Mouse (Mus musculus): ENCODE measurements around the gene Clic4. TPM values are rescaled to one million over a fixed set of nuclear protein-coding genes. Genes with fewer than 3 reads are reported as not detected.

The Clic4 gene
- polyA plus RNA-seq, 2 experiments = 68.0 to 88.2 TPM

- no peaks in the 10 kb centered on the region for H3K9me3 ChIP-seq (ENCODE audit: control insufficient read depth, low read length)
- H3K4me3 ChIP-seq (replicated peaks; ENCODE audit: low read length) = no peak overlapping the region
- DNase-seq (ENCODE audit: low spot score) (no peak), ATAC-seq (ENCODE audit: low FRiP score, low read depth) (no peak)
- H3K36me3 ChIP-seq (ENCODE audit: control insufficient read depth, insufficient read depth, low read length) = no peaks in the 10 kb centered on the region
- peaks cover 5% of the 10 kb centered on the region; the same call in 1 of the 2 replicates for H3K4me1 ChIP-seq (ENCODE audit: control insufficient read depth, insufficient read depth, low read length)
- H3K9ac ChIP-seq (ENCODE audit: low read depth, low read length, severe bottlenecking) = no peak overlapping the region
- no peak for TF ChIP-seq POLR2A (IDR thresholded peaks at IDR 0.05; ENCODE audit: borderline replicate concordance, extremely low read depth, insufficient read depth, insufficient read length)
- WGBS = 22% methylated on average over 5 of the region's 5 CpGs
- H3K27me3 ChIP-seq (ENCODE audit: control insufficient read depth, insufficient read depth, low read length) = peaks cover 26% of the 10 kb centered on the region
- H3K27ac ChIP-seq (replicated peaks; ENCODE audit: low read depth, low read length) = no peak overlapping the region
- H3K4me2 ChIP-seq (replicated peaks; ENCODE audit: low read depth, low read length, severe bottlenecking) = no peak overlapping the region
These were observed 67.4 kb downstream of the Clic4 start for GRCm38 (mm10) chr4:135205254-135205653.

DNA sequence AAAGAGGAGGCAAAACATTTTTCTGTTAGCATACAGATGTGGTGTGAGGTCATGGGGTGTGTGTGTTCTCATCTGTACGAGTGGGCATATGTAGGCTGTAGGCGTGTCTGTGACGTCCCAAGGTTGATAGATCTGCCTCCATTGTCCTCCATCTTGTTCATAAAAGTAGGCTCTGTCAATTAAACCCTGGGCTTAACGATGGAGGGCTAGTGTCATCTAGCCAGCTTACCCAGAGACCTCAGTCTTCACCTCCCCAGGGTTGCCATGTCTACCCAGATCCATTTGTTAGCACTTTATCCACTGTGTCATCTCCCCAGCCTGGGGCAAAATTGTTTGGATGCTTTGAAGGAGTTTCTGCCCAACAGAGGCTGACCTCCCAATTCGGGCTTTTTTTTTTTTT is 67.9 kb downstream of the Clic4 start:
- TF ChIP-seq POLR2A (IDR thresholded peaks at IDR 0.05; ENCODE audit: borderline replicate concordance, extremely low read depth, insufficient read depth, insufficient read length) = no peak
- 54% methylated on average over 5 of the region's 5 CpGs for WGBS
- no peak overlapping the region for H3K27ac ChIP-seq (replicated peaks; ENCODE audit: low read depth, low read length)
- ATAC-seq (ENCODE audit: low FRiP score, low read depth) (no peak), DNase-seq (ENCODE audit: low spot score) (no peak)
- H3K9ac ChIP-seq (ENCODE audit: low read depth, low read length, severe bottlenecking) = no peak overlapping the region
- peaks cover 26% of the 10 kb centered on the region for H3K27me3 ChIP-seq (ENCODE audit: control insufficient read depth, insufficient read depth, low read length)
- peaks cover 5% of the 10 kb centered on the region; the same call in 1 of the 2 replicates for H3K4me1 ChIP-seq (ENCODE audit: control insufficient read depth, insufficient read depth, low read length)
- H3K9me3 ChIP-seq (ENCODE audit: control insufficient read depth, low read length) = no peaks in the 10 kb centered on the region
- H3K36me3 ChIP-seq (ENCODE audit: control insufficient read depth, insufficient read depth, low read length) = no peaks in the 10 kb centered on the region
- H3K4me2 ChIP-seq (replicated peaks; ENCODE audit: low read depth, low read length, severe bottlenecking) = no peak overlapping the region
- H3K4me3 ChIP-seq (replicated peaks; ENCODE audit: low read length) = no peak overlapping the region

GRCm38 (mm10) chr4:135203806-135204560 is 68.6 kb downstream of the Clic4 start:
- H3K4me1 ChIP-seq (ENCODE audit: control insufficient read depth, insufficient read depth, low read length) = peaks cover 5% of the 10 kb centered on the region; the same call in 1 of the 2 replicates
- no peaks in the 10 kb centered on the region for H3K36me3 ChIP-seq (ENCODE audit: control insufficient read depth, insufficient read depth, low read length)
- no peak for TF ChIP-seq POLR2A (IDR thresholded peaks at IDR 0.05; ENCODE audit: borderline replicate concordance, extremely low read depth, insufficient read depth, insufficient read length)
- DNase-seq (ENCODE audit: low spot score) (no peak), ATAC-seq (ENCODE audit: low FRiP score, low read depth) (no peak)
- peaks cover 26% of the 10 kb centered on the region for H3K27me3 ChIP-seq (ENCODE audit: control insufficient read depth, insufficient read depth, low read length)
- no peak overlapping the region for H3K27ac ChIP-seq (replicated peaks; ENCODE audit: low read depth, low read length)
- no peaks in the 10 kb centered on the region for H3K9me3 ChIP-seq (ENCODE audit: control insufficient read depth, low read length)
- 16% methylated on average over 17 of the region's 17 CpGs for WGBS
- H3K4me3 ChIP-seq (replicated peaks; ENCODE audit: low read length) = peak overlapping the region; percentile 18
- H3K9ac ChIP-seq (ENCODE audit: low read depth, low read length, severe bottlenecking) = no peak overlapping the region
- H3K4me2 ChIP-seq (replicated peaks; ENCODE audit: low read depth, low read length, severe bottlenecking) = peak overlapping the region; percentile 54

DNA sequence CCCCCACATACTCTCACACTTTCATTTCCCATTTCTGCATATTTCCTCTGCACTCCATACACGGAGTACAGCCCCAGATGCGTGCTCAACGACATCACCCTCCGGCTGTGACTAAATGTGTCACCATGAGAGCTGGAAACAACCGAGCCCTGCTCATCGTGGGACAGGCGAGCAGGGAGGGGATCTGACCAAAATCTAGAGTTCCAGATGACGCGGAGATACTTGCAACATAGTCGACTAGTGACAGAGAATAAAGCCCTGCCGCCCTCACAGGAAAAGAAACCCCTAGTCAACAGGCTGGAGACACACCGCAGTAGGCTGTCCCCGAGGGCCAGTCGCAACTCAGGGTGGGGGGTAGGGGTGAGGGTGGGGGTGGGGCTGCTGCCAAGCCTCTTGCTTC is 69.3 kb downstream of the Clic4 start:
- Histone ChIP-seq H3K27ac (replicated peaks; ENCODE audit: low read depth, low read length) (no peak overlapping the region), H3K4me2 (replicated peaks; ENCODE audit: low read depth, low read length, severe bottlenecking) (peak overlapping the region; percentile 54), H3K9me3 (ENCODE audit: control insufficient read depth, low read length) (no peaks in the 10 kb centered on the region), H3K9ac (ENCODE audit: low read depth, low read length, severe bottlenecking) (no peak overlapping the region), H3K4me3 (replicated peaks; ENCODE audit: low read length) (peak overlapping the region; percentile 18), H3K36me3 (ENCODE audit: control insufficient read depth, insufficient read depth, low read length) (no peaks in the 10 kb centered on the region), H3K4me1 (ENCODE audit: control insufficient read depth, insufficient read depth, low read length) (peaks cover 5% of the 10 kb centered on the region), H3K27me3 (ENCODE audit: control insufficient read depth, insufficient read depth, low read length) (peaks cover 26% of the 10 kb centered on the region)
- WGBS = 12% methylated on average over 14 of the region's 14 CpGs
- DNase-seq (ENCODE audit: low spot score) (no peak), ATAC-seq (ENCODE audit: low FRiP score, low read depth) (no peak)
- no peak for TF ChIP-seq POLR2A (IDR thresholded peaks at IDR 0.05; ENCODE audit: borderline replicate concordance, extremely low read depth, insufficient read depth, insufficient read length)

DNA sequence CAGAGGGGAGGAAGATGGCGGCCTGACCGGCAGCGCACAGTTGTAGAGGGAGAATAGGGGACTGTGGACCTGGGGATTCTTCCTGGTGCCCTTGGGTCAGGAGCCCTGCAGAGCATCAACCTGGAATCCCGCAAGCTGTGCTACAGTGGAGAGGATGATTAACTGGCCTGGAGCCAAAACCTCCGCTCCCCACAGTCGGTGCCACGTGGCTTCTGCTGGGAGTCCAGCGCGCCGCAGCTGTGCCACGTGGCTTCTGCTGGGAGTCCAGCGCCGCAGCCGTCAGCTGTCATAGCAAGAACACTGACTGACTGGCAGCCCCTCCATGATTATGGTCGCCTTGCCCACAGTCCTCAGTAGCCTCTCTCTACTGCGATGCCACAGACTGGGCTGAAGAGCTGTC is 70.8 kb downstream of the Clic4 start:
- DNase-seq (ENCODE audit: low spot score) (no peak), ATAC-seq (ENCODE audit: low FRiP score, low read depth) (no peak)
- no peak for TF ChIP-seq POLR2A (IDR thresholded peaks at IDR 0.05; ENCODE audit: borderline replicate concordance, extremely low read depth, insufficient read depth, insufficient read length)
- Histone ChIP-seq H3K27ac (replicated peaks; ENCODE audit: low read depth, low read length) (no peak overlapping the region), H3K4me3 (replicated peaks; ENCODE audit: low read length) (no peak overlapping the region), H3K36me3 (ENCODE audit: control insufficient read depth, insufficient read depth, low read length) (no peaks in the 10 kb centered on the region), H3K9ac (ENCODE audit: low read depth, low read length, severe bottlenecking) (no peak overlapping the region), H3K9me3 (ENCODE audit: control insufficient read depth, low read length) (no peaks in the 10 kb centered on the region), H3K4me2 (replicated peaks; ENCODE audit: low read depth, low read length, severe bottlenecking) (no peak overlapping the region), H3K27me3 (ENCODE audit: control insufficient read depth, insufficient read depth, low read length) (peaks cover 26% of the 10 kb centered on the region), H3K4me1 (ENCODE audit: control insufficient read depth, insufficient read depth, low read length) (peaks cover 11% of the 10 kb centered on the region)
- WGBS = 76% methylated on average over 16 of the region's 16 CpGs

Measured in limb, embryonic 14.5 days (tissue).